In the genomic region with DNA sequence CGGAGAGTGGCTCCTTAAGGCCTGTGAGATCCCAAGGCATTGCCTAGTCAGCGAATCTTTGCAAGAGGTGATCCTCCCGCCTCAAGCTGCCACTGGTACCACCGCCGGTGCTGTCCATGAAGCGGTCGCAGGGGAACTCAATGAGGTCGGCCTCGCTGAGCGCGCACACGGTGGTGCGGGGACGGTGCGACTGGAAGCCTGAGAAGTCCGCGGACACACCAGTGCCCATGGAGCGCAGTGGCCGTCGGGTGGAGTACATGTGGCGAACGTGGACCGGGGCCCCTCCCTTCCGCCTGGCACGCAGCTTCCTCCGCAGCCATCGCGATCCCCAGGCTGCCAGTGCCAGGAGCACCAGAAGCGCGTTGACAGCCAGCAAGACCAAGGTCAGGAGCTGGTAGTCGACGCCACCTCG, we compare ENCODE assay signal across 9 mouse cellular contexts. TPM values are rescaled to one million over a fixed set of nuclear protein-coding genes. Genes with fewer than 3 reads are reported as not detected.
DNase-seq lines count a peak whose midpoint lies in the region; ATAC-seq lines count a peak whose summit lies in the region.
"Had no signal": no experiment of that assay in that cellular context is flagged by ENCODE, and none has a peak within 500 bp of the region (broad histone marks: within the 10 kb centered on the region; RNA-seq: fewer than 3 reads in every experiment).

No protein-coding gene starts in this region.

- ATAC-seq in hindbrain, embryonic 11.5 days (ENCODE audit: low FRiP score) = no peak; the same call in 1 of the 2 replicates
- no peak for ATAC-seq in liver, embryonic 15.5 days (ENCODE audit: insufficient read depth)
- ATAC-seq in neural tube, embryonic 13.5 days (ENCODE audit: low read depth) = 0 out of 2 replicates have a peak, but pooled peaks have one; percentile 4

- H3K4me3 ChIP-seq in hindbrain, embryonic 11.5 days (ENCODE audit: low read depth, low read length) = peak overlapping the region; percentile 56
- 0 out of 2 replicates have a peak overlapping the region, but pooled peaks have one; percentile 21 for H3K4me3 ChIP-seq in liver, embryonic 15.5 days (replicated peaks)
- peak overlapping the region; percentile 53 for H3K4me3 ChIP-seq in neural tube, embryonic 13.5 days
- H3K4me3 ChIP-seq: erythroblast, embryonic 14.5 days had no signal

- H3K27me3 ChIP-seq in hindbrain, embryonic 11.5 days (ENCODE audit: control insufficient read depth, insufficient read depth, low read length) = peaks cover 36% of the 10 kb centered on the region
- peaks cover 75% of the 10 kb centered on the region for H3K27me3 ChIP-seq in liver, embryonic 15.5 days
- peaks cover 63% of the 10 kb centered on the region for H3K27me3 ChIP-seq in neural tube, embryonic 13.5 days

- H3K9ac ChIP-seq in hindbrain, embryonic 11.5 days (ENCODE audit: low read depth, low read length) = peak overlapping the region; percentile 73; the same call in 1 of the 2 replicates
- H3K9ac ChIP-seq in liver, embryonic 15.5 days = no peak overlapping the region
- H3K9ac ChIP-seq in neural tube, embryonic 13.5 days = peak overlapping the region; percentile 73

- peak; percentile 91 for DNase-seq in heart, adult 11 months
- no peak for DNase-seq in heart, postnatal 14 days
- DNase-seq in embryo, embryonic 9.5 days (ENCODE audit: extremely low spot score) = peak; percentile 42
- peak; percentile 42 for DNase-seq in hindbrain, embryonic 11.5 days (ENCODE audit: low spot score)
- DNase-seq in layer of hippocampus, adult 9-11 months = no peak
- no peak for DNase-seq in adrenal gland, adult (ENCODE audit: inconsistent age in 2 of 2, low spot score in 1 of 2)

- intact Hi-C loops in heart, postnatal 14 days (cut with DNase I) = loop anchor here (2.0 kb wide), 2 partner anchors 53 to 133 kb away; no protein-coding TSS in a partner anchor

- no peaks in the 10 kb centered on the region for H3K36me3 ChIP-seq in hindbrain, embryonic 11.5 days (ENCODE audit: control insufficient read depth, insufficient read depth, low read length)
- H3K36me3 ChIP-seq in liver, embryonic 15.5 days (replicated peaks) = no peaks in the 10 kb centered on the region
- no peaks in the 10 kb centered on the region for H3K36me3 ChIP-seq in neural tube, embryonic 13.5 days

- H3K4me1 ChIP-seq in hindbrain, embryonic 11.5 days (replicated peaks; ENCODE audit: control insufficient read depth, insufficient read depth, low read length) = peaks cover 18% of the 10 kb centered on the region
- peaks cover 17% of the 10 kb centered on the region; the same call in 1 of the 2 replicates for H3K4me1 ChIP-seq in liver, embryonic 15.5 days (replicated peaks)
- H3K4me1 ChIP-seq in neural tube, embryonic 13.5 days (replicated peaks) = peaks cover 58% of the 10 kb centered on the region

- peak overlapping the region; percentile 76 for H3K4me2 ChIP-seq in hindbrain, embryonic 11.5 days (replicated peaks; ENCODE audit: low read depth, low read length)
- H3K4me2 ChIP-seq in liver, embryonic 15.5 days = peak overlapping the region; percentile 59
- H3K4me2 ChIP-seq in neural tube, embryonic 13.5 days = peak overlapping the region; percentile 81

- H3K9me3 ChIP-seq in hindbrain, embryonic 11.5 days (ENCODE audit: control insufficient read depth, low read length) = no peaks in the 10 kb centered on the region
- H3K9me3 ChIP-seq in liver, embryonic 15.5 days (replicated peaks) = no peaks in the 10 kb centered on the region
- H3K9me3 ChIP-seq in neural tube, embryonic 13.5 days = no peaks in the 10 kb centered on the region

- WGBS in hindbrain, embryonic 11.5 days = 16% methylated on average over 33 of the region's 33 CpGs
- 14% methylated on average over 33 of the region's 33 CpGs for WGBS in liver, embryonic 15.5 days (ENCODE audit: insufficient replicate concordance)
- 17% methylated on average over 33 of the region's 33 CpGs for WGBS in neural tube, embryonic 13.5 days

- H3K27ac ChIP-seq in hindbrain, embryonic 11.5 days (ENCODE audit: low read depth, low read length) = no peak overlapping the region
- no peak overlapping the region for H3K27ac ChIP-seq in liver, embryonic 15.5 days (replicated peaks)
- no peak overlapping the region for H3K27ac ChIP-seq in neural tube, embryonic 13.5 days (replicated peaks)

RNA-seq across cellular contexts. Expression of gene Tril, which starts 2.9 kb away (rescaled TPM):
- 1 to 10 TPM; 9.3 to 9.9 TPM for total RNA-seq in heart, postnatal 14 days (2021)
- 14.6 and 17.0 TPM in 2 replicates for polyA plus RNA-seq in hindbrain, embryonic 11.5 days (2014; fragmentation: Nextera tagmentation; extraction: Ambion mirVana)
- 0.37 and 0.45 TPM in 2 replicates for polyA plus RNA-seq in liver, embryonic 15.5 days (2015; fragmentation: Nextera tagmentation; extraction: Ambion mirVana)
- polyA plus RNA-seq in neural tube, embryonic 13.5 days (2015; fragmentation: Nextera tagmentation; extraction: Ambion mirVana) = 13.6 and 15.4 TPM in 2 replicates
- polyA plus RNA-seq: erythroblast, embryonic 14.5 days had no signal

Comparison
In these comparisons a context has a peak if more than half of its experiments do, and no peak if none do; other contexts are left out.
1. DNase-seq: peak in heart, adult 11 months (single experiment), embryo, embryonic 9.5 days (single experiment) and hindbrain, embryonic 11.5 days (single experiment); none in heart, postnatal 14 days (0 of 2), layer of hippocampus, adult 9-11 months (single experiment) and adrenal gland, adult (0 of 2).
2. RNA of gene Tril, which starts 2.9 kb away (polyA plus RNA-seq): 14.6 to 17.0 TPM in hindbrain, embryonic 11.5 days and 13.6 to 15.4 TPM in neural tube, embryonic 13.5 days; 0.37 to 0.45 TPM in liver, embryonic 15.5 days; every median in the first group is over 10 times any median in the second.
3. Peak in every context shown above with its lines, with median percentiles within 50 percentile points of each other: H3K4me2 ChIP-seq and H3K4me3 ChIP-seq.